Mouse (Mus musculus) kidney, adult 8-10 months (tissue): ENCODE measurements around the gene Gdf9.

Source experiments
- DNase-seq, 2 experiments: peaks; one replicate each; pipeline ENCODE4 v3.0.0; 2022

The Gdf9 gene

GRCm38 (mm10) chr11:53446183-53446582, 15.4 kb downstream of the Gdf9 start:
- DNase-seq = no peak

- DNase-seq = no peak
These were observed 17.2 kb downstream of the Gdf9 start for GRCm38 (mm10) chr11:53447996-53448395.

- peak; percentile 75 to 93 for DNase-seq
These were observed 17.7 kb downstream of the Gdf9 start for GRCm38 (mm10) chr11:53448529-53448928.

GRCm38 (mm10) chr11:53450070-53450705, 19.4 kb downstream of the Gdf9 start:
- no peak for DNase-seq

GRCm38 (mm10) chr11:53451361-53451760, 20.5 kb downstream of the Gdf9 start:
- no peak for DNase-seq

- peak in 1 of 2 experiments; percentile 59 for DNase-seq
These were observed 21.6 kb downstream of the Gdf9 start for GRCm38 (mm10) chr11:53452396-53452795.

GRCm38 (mm10) chr11:53453031-53453430, 22.2 kb downstream of the Gdf9 start:
- DNase-seq = no peak

- DNase-seq = peak; percentile 52 to 61
These were observed 25.9 kb downstream of the Gdf9 start, which contains the start of the genes Gm10447 and Shroom1 for GRCm38 (mm10) chr11:53456474-53457371. Gene Gm10447, minus strand, starts transcription at chr11:53457110. Gene Shroom1, plus strand, starts transcription at chr11:53457205.

GRCm38 (mm10) chr11:53457372-53457954, 26.6 kb downstream of the Gdf9 start:
- DNase-seq = peak in 1 of 2 experiments; percentile 30

GRCm38 (mm10) chr11:53458996-53459395, 28.2 kb downstream of the Gdf9 start:
- no peak for DNase-seq

GRCm38 (mm10) chr11:53460192-53460591, 29.4 kb downstream of the Gdf9 start:
- no peak for DNase-seq

- DNase-seq = peak in 1 of 2 experiments; percentile 57
These were observed 30.9 kb downstream of the Gdf9 start for GRCm38 (mm10) chr11:53461727-53462126.

- peak in 1 of 2 experiments; percentile 35 for DNase-seq
These were observed 33.0 kb downstream of the Gdf9 start for GRCm38 (mm10) chr11:53463551-53464424.

- DNase-seq = peak; percentile 65 to 82
These were observed 35.6 kb downstream of the Gdf9 start for GRCm38 (mm10) chr11:53466231-53466971.

GRCm38 (mm10) chr11:53469294-53469967, 38.6 kb downstream of the Gdf9 start:
- DNase-seq = no peak

- DNase-seq = peak; percentile 73 to 89
These were observed 39.3 kb downstream of the Gdf9 start, which contains the start of gene Gm9837 for GRCm38 (mm10) chr11:53469968-53470695. Gene Gm9837, minus strand, starts transcription at chr11:53470479.

- no peak for DNase-seq
These were observed 41.9 kb downstream of the Gdf9 start for GRCm38 (mm10) chr11:53472709-53473108.

GRCm38 (mm10) chr11:53475620-53476019, 44.8 kb downstream of the Gdf9 start:
- DNase-seq = no peak

- no peak for DNase-seq
These were observed 47.0 kb downstream of the Gdf9 start for GRCm38 (mm10) chr11:53477833-53478232.
